Mouse (Mus musculus) layer of hippocampus, adult 11-12 months (tissue): ENCODE data around the gene Jarid2.

Source experiments
- DNase-seq: peaks from one replicate; pipeline ENCODE4 v3.0.0; 2022; ENCODE audit warnings: low spot score

The Jarid2 gene

DNA sequence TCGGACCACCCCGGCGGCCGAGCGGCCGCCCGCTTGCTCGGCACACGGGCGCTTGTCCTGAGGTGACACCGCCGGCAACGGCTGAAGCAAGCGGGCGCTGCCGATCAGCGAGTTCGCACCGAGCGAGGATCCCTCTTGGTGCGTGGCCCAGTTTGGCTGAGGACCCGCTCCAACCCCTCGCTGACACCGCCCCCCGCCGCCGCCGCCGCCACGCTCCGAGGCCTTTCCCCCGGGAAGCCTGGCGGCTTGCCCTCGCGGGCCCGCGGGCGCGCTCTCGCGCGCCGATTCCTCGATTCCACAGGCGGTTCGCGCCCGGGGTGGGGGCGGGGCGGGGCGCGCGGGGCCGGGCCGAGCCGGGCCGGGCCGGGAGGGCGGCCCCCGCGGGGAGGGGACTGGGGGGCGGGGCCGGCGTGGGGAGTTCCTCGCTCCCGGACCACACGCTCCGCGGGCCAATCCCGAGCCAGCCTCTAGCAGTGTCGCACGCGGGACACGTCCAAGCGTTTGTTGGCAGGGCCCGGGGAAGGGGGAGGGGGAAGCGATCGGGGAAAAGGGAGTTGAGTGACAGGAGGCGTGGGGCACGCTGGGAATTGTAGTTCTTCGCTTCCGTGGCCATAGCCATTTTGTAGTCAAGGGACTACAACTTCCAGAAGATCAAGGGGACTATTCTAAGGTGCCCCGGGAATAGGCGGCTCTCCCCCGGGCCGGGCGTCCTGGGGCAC, 1.0 kb downstream of the Jarid2 start:
- DNase-seq = peak; percentile 100

GRCm38 (mm10) chr13:44730939-44731551, 1.8 kb downstream of the Jarid2 start:
- DNase-seq = peak; percentile 91

- no peak for DNase-seq
These were observed 2.6 kb downstream of the Jarid2 start for GRCm38 (mm10) chr13:44731727-44732441.

DNA sequence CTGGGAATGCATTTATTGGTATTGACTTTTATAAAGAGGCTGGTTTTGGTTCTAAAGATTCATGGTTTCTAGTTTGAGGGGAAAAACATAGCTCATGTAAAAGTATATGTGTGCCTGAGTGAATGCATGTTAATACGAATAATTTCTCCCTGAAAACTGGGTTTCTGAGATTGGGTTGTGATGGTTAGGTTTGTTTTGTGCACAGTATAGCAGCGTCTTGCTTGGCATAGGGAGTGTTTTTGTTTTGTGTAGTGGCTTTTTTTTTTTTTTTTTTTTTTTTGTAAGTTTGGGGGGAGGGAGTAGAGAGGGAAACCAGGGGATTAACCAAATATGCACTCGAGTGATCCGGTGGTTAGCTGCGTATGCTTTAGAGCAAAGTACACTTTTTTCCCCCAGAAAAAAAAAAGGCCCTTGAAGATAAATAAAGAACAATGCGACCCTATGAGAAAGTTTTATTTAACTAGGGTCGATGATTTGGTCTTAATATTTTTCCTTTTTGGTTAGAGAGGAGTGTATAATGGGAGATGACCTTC, 3.2 kb downstream of the Jarid2 start:
- no peak for DNase-seq

DNA sequence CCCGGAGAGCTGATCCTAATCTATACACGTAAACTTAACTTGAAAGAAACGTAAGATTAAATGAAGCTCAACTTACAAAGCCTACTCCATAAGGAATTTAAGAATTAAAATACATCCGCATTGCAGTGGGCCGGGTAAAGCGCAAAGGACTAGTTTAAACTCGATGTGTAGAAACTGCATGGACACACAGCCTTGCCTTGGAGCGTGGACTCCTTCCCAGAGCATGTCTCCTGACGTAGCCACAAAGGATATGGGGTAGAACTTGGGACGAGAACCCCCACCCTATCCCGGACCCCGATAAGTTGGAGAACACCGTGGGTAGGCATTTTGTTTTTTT, 3.7 kb downstream of the Jarid2 start:
- DNase-seq = peak; percentile 18

DNA sequence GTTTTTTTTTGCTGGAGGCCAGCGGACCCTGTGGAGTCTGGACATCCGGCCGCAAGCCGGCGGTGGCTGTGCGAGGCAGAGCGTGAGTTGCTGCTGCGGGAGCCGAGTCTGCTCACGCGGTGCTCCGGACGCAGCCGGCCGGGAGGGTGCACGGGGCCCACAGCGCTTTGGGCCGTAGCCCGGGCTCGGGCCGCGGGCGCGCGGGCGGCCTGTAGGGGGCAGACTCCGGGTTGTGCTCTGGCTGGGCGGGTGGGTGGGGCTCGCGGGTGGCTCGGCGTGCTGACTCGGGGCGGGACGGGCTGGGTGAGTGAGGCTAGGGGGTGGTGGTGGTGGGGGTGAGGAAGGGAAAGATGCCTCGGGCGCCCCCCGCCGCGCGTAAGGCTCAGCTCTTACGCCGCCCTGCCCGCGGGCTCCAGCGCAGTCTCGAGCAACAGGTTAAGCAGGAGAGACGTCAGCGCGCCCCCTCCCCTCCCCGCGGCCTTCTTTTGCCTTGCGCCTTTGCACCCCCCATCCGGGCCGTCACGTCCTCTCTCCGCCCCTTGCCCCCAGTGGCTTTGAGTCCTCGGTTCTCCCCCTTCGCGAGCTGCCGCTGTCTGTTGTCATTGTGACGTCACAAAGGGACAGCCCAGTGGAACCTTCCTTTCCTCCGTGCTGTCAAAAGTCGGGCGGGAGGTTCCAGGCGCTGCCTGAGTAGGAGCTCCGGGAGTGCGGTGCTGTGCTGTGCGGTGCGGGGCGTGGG, 4.3 kb downstream of the Jarid2 start:
- DNase-seq = peak; percentile 77

GRCm38 (mm10) chr13:44734441-44734840, 5.2 kb downstream of the Jarid2 start:
- no peak for DNase-seq

DNA sequence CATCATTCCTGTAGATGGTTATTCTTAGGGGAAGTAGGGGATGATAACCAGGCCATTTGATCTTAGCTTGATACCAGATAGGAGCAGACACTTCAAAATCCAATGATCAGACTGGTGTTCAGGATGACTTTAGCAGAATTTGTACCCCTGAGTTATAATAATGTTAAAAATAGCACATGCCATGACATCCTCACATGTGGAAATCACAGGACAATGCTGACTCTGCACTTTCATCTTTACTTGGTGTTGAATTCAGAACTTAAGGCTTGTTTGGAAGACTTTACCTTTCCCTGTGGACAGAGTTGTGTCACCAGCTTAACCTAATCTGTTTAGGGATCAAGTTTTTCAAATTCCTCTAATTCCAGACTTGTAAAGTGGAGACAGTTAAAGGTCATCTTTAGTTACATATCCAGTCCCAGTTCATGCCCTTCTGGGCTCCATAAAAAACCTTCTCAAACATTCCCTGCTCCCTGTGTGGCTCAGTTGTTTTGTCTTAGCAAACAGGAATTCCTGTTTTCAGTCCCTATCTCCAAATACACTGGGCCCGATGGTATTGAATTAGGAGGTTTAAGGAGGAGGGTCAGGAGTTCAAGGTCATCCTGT, 5.9 kb downstream of the Jarid2 start:
- no peak for DNase-seq

DNA sequence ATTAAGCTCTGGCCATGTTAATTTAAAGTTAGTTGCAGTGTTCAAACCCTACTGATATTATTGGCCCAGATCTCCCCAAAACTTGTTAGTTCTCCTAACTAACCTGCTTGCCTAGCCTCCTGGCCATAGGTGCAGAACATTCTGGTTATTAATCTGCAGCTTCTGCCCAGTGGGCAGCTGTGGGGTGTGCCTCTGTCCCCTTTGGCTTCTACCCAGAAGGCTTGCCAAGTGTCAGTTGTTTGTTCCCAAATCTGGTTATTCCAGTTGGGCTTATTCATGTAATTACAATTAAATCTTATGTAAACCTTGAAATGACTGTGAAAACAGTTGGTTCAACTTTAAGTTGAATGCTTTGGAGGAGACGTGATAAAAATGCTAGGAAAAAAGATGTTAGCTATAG, 8.0 kb downstream of the Jarid2 start:
- no peak for DNase-seq

- DNase-seq = peak; percentile 53
These were observed 22.5 kb downstream of the Jarid2 start for GRCm38 (mm10) chr13:44751780-44752179.

- DNase-seq = no peak
These were observed 23.9 kb downstream of the Jarid2 start for GRCm38 (mm10) chr13:44753206-44753605.

- DNase-seq = no peak
These were observed 26.2 kb downstream of the Jarid2 start for GRCm38 (mm10) chr13:44755434-44755833.

DNA sequence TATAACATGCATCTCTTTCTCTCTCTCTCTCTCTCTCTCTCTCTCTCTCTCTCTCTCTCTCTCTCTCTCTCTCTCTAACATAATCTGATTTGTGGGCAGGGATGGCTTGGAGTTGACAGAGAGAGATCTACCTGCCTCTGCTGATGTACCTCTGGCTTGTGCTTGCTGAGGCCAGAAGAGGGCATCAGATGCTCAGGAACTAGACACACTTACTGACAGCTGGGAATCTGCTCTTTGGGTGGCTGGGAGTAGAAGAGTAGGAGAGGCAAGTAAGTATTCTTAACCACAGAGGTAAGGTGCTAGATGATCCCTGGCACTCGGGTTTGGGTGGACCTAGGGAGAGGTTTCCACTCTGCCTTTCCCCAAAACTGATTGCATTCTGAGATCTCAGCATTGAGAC, 29.5 kb downstream of the Jarid2 start:
- DNase-seq = no peak

- DNase-seq = no peak
These were observed 31.5 kb downstream of the Jarid2 start for GRCm38 (mm10) chr13:44760761-44761160.

DNA sequence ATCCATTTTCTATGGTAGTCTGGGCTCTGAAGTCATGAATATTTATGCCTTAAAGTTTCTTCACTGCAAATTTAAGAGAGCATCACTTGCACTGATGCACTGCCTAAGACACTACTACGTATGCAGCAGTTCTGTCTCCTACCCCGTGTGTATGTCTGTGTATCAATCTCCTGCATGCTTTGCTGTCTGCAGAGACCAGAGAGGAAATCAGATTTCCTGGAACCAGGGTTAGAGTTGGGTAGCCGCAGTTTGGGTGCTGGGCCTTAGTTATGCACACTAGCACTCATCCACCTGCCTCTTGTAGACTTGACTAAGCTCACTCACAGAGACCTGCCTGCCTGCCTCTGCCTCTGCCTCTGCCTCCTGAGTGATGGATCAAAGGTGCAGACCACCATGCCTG, 33.8 kb downstream of the Jarid2 start:
- no peak for DNase-seq

GRCm38 (mm10) chr13:44767751-44768150, 38.5 kb downstream of the Jarid2 start:
- no peak for DNase-seq

GRCm38 (mm10) chr13:44770808-44771605, 41.7 kb downstream of the Jarid2 start:
- no peak for DNase-seq

DNA sequence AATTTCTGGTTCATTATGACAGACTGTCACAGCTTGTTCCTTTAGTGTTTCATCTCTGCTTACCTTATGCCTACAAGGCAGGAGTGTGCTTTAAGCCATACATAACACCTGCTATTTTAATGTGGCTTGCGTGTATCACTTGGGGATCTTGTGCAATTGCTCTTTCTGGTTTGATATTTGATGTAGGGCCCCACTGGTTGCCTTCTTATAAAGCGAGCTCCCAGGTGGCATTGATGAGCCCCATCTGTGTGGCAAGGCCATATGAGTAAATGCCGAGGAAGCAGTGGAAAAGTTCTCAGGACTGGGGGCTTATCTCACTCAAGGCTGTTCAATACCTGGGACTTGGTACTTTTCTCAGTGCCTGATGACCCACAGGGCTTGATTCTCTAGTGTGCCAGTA, 43.5 kb downstream of the Jarid2 start:
- DNase-seq = no peak

DNA sequence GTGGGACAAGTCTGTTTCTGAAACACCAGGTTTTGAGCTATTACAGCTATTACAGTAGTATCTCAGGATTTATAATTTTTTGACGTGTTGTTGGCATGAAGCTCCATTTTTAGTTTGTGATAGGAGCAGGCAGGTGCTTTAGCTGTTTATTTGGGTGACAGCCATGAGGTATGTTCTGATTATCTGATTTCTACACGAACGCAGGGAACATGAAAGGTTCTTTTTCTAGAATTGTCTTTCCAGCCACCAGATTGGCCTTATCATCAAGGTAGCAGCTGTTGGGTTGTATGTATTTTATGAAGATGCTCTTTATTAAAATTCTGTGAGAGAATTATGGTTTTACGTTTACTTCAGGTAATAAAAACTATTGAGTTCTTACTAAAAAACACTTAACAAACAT, 45.1 kb downstream of the Jarid2 start:
- DNase-seq = no peak

GRCm38 (mm10) chr13:44775396-44775795, 46.1 kb downstream of the Jarid2 start:
- DNase-seq = no peak

DNA sequence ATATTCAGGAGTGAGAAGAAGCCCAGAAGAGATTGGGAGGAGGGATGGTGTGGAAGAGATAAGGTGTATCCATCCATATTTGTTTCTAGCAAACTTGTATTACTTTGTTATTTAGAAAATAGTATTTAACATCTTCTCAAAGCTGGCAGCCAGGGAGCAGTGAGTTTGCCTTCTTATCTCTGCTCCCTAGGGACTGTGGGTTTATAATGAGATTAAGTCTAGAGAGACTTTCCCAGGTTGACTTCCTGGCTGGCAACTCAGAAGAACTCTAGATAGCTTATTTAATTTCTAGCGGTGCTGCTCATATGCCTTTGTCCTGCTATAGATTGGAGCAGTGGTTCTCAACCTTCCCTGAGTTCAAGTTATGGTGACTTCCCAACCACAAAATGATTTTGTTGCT, 51.2 kb downstream of the Jarid2 start:
- DNase-seq = no peak
